In genomic region chr1:72805476-72806043, GRCm38 (mm10) we compare ENCODE assay signal across 15 mouse cellular contexts. TPM values are rescaled to one million over a fixed set of nuclear protein-coding genes. Genes with fewer than 3 reads are reported as not detected.
A peak's percentile ranks its signal among the peaks of the same experiment; 100 is the strongest.
DNase-seq lines count a peak whose midpoint lies in the region; ATAC-seq and TF ChIP-seq lines count a peak whose summit lies in the region.
"Had no signal": no experiment of that assay in that cellular context is flagged by ENCODE, and none has a peak within 500 bp of the region (broad histone marks: within the 10 kb centered on the region; RNA-seq: fewer than 3 reads in every experiment).

No protein-coding gene starts in this region.

- ATAC-seq in lung, embryonic 14.5 days (ENCODE audit: insufficient read depth) = no peak; the same call in 1 of the 2 replicates
- ATAC-seq in lung, postnatal 0 days = no peak
- no peak for ATAC-seq in embryonic facial prominence, embryonic 13.5 days (ENCODE audit: insufficient number of reproducible peaks, insufficient read depth, low FRiP score, low TSS enrichment, low read depth)
- peak; percentile 38; the same call in 1 of the 2 replicates for ATAC-seq in neural tube, embryonic 12.5 days (ENCODE audit: low FRiP score, low read depth)

- H3K36me3 ChIP-seq in lung, embryonic 14.5 days (ENCODE audit: insufficient read depth) = no peaks in the 10 kb centered on the region
- H3K36me3 ChIP-seq in lung, postnatal 0 days (ENCODE audit: insufficient read depth, low read length) = no peaks in the 10 kb centered on the region
- no peaks in the 10 kb centered on the region for H3K36me3 ChIP-seq in embryonic facial prominence, embryonic 13.5 days
- H3K36me3 ChIP-seq in limb, embryonic 10.5 days = no peaks in the 10 kb centered on the region
- H3K36me3 ChIP-seq in neural tube, embryonic 12.5 days = no peaks in the 10 kb centered on the region

- 38% methylated on average over 4 of the region's 4 CpGs for WGBS in lung, embryonic 14.5 days
- WGBS in lung, postnatal 0 days = 31% methylated on average over 4 of the region's 4 CpGs
- 11% methylated on average over 4 of the region's 4 CpGs for WGBS in embryonic facial prominence, embryonic 13.5 days
- 33% methylated on average over 4 of the region's 4 CpGs for WGBS in limb, embryonic 10.5 days
- 15% methylated on average over 4 of the region's 4 CpGs for WGBS in neural tube, embryonic 12.5 days

- peak overlapping the region; percentile 30; the same call in 1 of the 2 replicates for H3K27ac ChIP-seq in lung, embryonic 14.5 days (ENCODE audit: low read depth)
- no peak overlapping the region for H3K27ac ChIP-seq in lung, postnatal 0 days (ENCODE audit: low read length)
- H3K27ac ChIP-seq in embryonic facial prominence, embryonic 13.5 days = peak overlapping the region; percentile 64
- peak overlapping the region; percentile 82 for H3K27ac ChIP-seq in limb, embryonic 10.5 days
- H3K27ac ChIP-seq in neural tube, embryonic 12.5 days = 0 out of 2 replicates have a peak overlapping the region, but pooled peaks have one; percentile 2

- no peaks in the 10 kb centered on the region for H3K9me3 ChIP-seq in lung, embryonic 14.5 days (ENCODE audit: low read depth, low read length)
- no peaks in the 10 kb centered on the region for H3K9me3 ChIP-seq in lung, postnatal 0 days (ENCODE audit: low read length)
- H3K9me3 ChIP-seq in embryonic facial prominence, embryonic 13.5 days = no peaks in the 10 kb centered on the region
- no peaks in the 10 kb centered on the region for H3K9me3 ChIP-seq in limb, embryonic 10.5 days (replicated peaks)
- no peaks in the 10 kb centered on the region for H3K9me3 ChIP-seq in neural tube, embryonic 12.5 days

- no peak overlapping the region for H3K9ac ChIP-seq in lung, embryonic 14.5 days
- no peak overlapping the region for H3K9ac ChIP-seq in lung, postnatal 0 days (replicated peaks; ENCODE audit: low read depth)
- no peak overlapping the region for H3K9ac ChIP-seq in embryonic facial prominence, embryonic 13.5 days
- H3K9ac ChIP-seq in neural tube, embryonic 12.5 days = no peak overlapping the region

- no peak overlapping the region for H3K4me3 ChIP-seq in lung, embryonic 14.5 days (ENCODE audit: low read depth, low read length)
- no peak overlapping the region for H3K4me3 ChIP-seq in lung, postnatal 0 days (ENCODE audit: low read depth, low read length)
- no peak overlapping the region for H3K4me3 ChIP-seq in embryonic facial prominence, embryonic 13.5 days
- no peak overlapping the region for H3K4me3 ChIP-seq in limb, embryonic 10.5 days
- no peak overlapping the region for H3K4me3 ChIP-seq in neural tube, embryonic 12.5 days
- H3K4me3 ChIP-seq: erythroblast, embryonic 14.5 days had no signal

- no peak for TF ChIP-seq CTCF in lung, embryonic 14.5 days (IDR thresholded peaks at IDR 0.05; ENCODE audit: low read depth)
- TF ChIP-seq CTCF in lung, postnatal 0 days (IDR thresholded peaks at IDR 0.05) = no peak

- DNase-seq in lung, embryonic 14.5 days = no peak
- DNase-seq in lung, postnatal 0 days (ENCODE audit: low spot score) = no peak
- DNase-seq in limb, embryonic 10.5 days (ENCODE audit: low spot score) = no peak
- no peak for DNase-seq in ovary, postnatal 10 days (ENCODE audit: low spot score)
- DNase-seq in right cerebral cortex, postnatal 4 days = no peak
- no peak for DNase-seq in left cerebral cortex, adult 18-20 months (ENCODE audit: low spot score in 2 of 2)
- DNase-seq: adrenal gland, postnatal 36 days; cerebellum, adult 2 months; heart, adult 11 months; lung, adult 18-20 months; spleen, adult 18-20 months had no signal

- H3K4me2 ChIP-seq in lung, embryonic 14.5 days = no peak overlapping the region
- H3K4me2 ChIP-seq in lung, postnatal 0 days (replicated peaks; ENCODE audit: low read depth, low read length) = no peak overlapping the region
- H3K4me2 ChIP-seq in embryonic facial prominence, embryonic 13.5 days = no peak overlapping the region
- H3K4me2 ChIP-seq in neural tube, embryonic 12.5 days (replicated peaks) = peak overlapping the region; percentile 8

- peaks cover 6% of the 10 kb centered on the region for H3K4me1 ChIP-seq in lung, embryonic 14.5 days (ENCODE audit: insufficient read depth)
- no peaks in the 10 kb centered on the region for H3K4me1 ChIP-seq in lung, postnatal 0 days (ENCODE audit: insufficient read depth, low read depth, low read length)
- peaks cover 11% of the 10 kb centered on the region for H3K4me1 ChIP-seq in embryonic facial prominence, embryonic 13.5 days
- H3K4me1 ChIP-seq in limb, embryonic 10.5 days = peaks cover 24% of the 10 kb centered on the region
- H3K4me1 ChIP-seq in neural tube, embryonic 12.5 days = peaks cover 18% of the 10 kb centered on the region

- H3K27me3 ChIP-seq in lung, embryonic 14.5 days (ENCODE audit: insufficient read depth, low read length) = no peaks in the 10 kb centered on the region
- no peaks in the 10 kb centered on the region for H3K27me3 ChIP-seq in lung, postnatal 0 days (replicated peaks; ENCODE audit: insufficient read depth, low read length)
- no peaks in the 10 kb centered on the region for H3K27me3 ChIP-seq in embryonic facial prominence, embryonic 13.5 days
- H3K27me3 ChIP-seq in limb, embryonic 10.5 days (ENCODE audit: low read depth, poor library complexity, severe bottlenecking) = no peaks in the 10 kb centered on the region
- no peaks in the 10 kb centered on the region for H3K27me3 ChIP-seq in neural tube, embryonic 12.5 days (replicated peaks)

- no peak for TF ChIP-seq EP300 in lung, postnatal 0 days (IDR thresholded peaks at IDR 0.05)

RNA-seq across cellular contexts. Expression of gene Igfbp2, which starts 18.7 kb away (rescaled TPM):
- polyA plus RNA-seq in lung, embryonic 14.5 days (2014; fragmentation: Nextera tagmentation; extraction: Ambion mirVana) = 321 and 352 TPM in 2 replicates
- polyA plus RNA-seq in lung, postnatal 0 days (2015; fragmentation: Nextera tagmentation; extraction: Ambion mirVana) = 51.4 and 58.5 TPM in 2 replicates
- polyA plus RNA-seq in embryonic facial prominence, embryonic 13.5 days (2015; fragmentation: Nextera tagmentation; extraction: Ambion mirVana) = 469 and 555 TPM in 2 replicates
- polyA plus RNA-seq in limb, embryonic 10.5 days (2016; fragmentation: Nextera tagmentation; extraction: Ambion mirVana) = 198 and 264 TPM in 2 replicates
- polyA plus RNA-seq in neural tube, embryonic 12.5 days (2016; fragmentation: Nextera tagmentation; extraction: Ambion mirVana) = 410 and 431 TPM in 2 replicates
- 10 to 100 TPM; 63.4 to 79.3 TPM for total RNA-seq in left cerebral cortex, adult 18-20 months (2021)
- total RNA-seq: hematopoietic stem cell, adult 5-6 weeks had no signal
